11 mouse cellular contexts compared by ENCODE assay signal in the genomic region with DNA sequence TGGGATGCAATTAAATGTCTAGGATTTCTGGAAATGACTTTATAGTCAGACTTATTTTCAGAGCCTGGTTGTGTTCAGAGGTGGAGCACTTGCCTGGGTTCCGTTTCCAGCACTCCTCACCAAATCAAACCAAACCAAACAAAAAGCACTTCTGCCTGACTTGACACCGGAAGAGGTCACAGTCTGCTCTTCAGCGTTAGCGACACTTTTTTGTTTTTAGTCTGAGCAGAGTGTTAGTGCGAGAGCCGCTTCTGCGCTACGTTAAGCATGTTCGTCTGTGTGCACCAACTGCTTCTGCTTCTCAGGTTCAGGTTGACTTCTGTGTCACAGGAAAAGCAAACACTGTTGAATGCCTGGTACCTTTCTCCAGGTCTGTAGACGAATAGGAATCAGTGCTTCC. TPM values are rescaled to one million over a fixed set of nuclear protein-coding genes. Genes with fewer than 3 reads are reported as not detected.
A peak's percentile ranks its signal among the peaks of the same experiment; 100 is the strongest.
DNase-seq lines count a peak whose midpoint lies in the region; ATAC-seq and TF ChIP-seq lines count a peak whose summit lies in the region.
"Had no signal": no experiment of that assay in that cellular context is flagged by ENCODE, and none has a peak within 500 bp of the region (broad histone marks: within the 10 kb centered on the region; RNA-seq: fewer than 3 reads in every experiment).

No protein-coding gene starts in this region.

- no peak for TF ChIP-seq CTCF in small intestine, adult 2 months (IDR thresholded peaks at IDR 0.05; ENCODE audit: extremely low read depth, insufficient read length, insufficient replicate concordance, low read depth, low read length)

- H3K27ac ChIP-seq in kidney, embryonic 16.5 days (ENCODE audit: low read length), result peak overlapping the region; percentile 76
- peak overlapping the region; percentile 14; the same call in 1 of the 2 replicates for H3K27ac ChIP-seq in intestine, embryonic 15.5 days
- H3K27ac ChIP-seq in small intestine, adult 2 months (ENCODE audit: insufficient read depth, low read depth, low read length), result peak overlapping the region; percentile 50
- no peak overlapping the region for H3K27ac ChIP-seq in forebrain, embryonic 12.5 days

- WGBS in kidney, embryonic 16.5 days, result 20% methylated on average over 10 of the region's 10 CpGs
- WGBS in intestine, embryonic 15.5 days, result 25% methylated on average over 10 of the region's 10 CpGs
- WGBS in small intestine, adult 2 months, result 44% methylated on average over 10 of the region's 10 CpGs
- WGBS in forebrain, embryonic 12.5 days, result 54% methylated on average over 10 of the region's 10 CpGs

- no peaks in the 10 kb centered on the region for H3K36me3 ChIP-seq in kidney, embryonic 16.5 days (ENCODE audit: insufficient read depth, low read length)
- H3K36me3 ChIP-seq in intestine, embryonic 15.5 days, result no peaks in the 10 kb centered on the region
- H3K36me3 ChIP-seq in small intestine, adult 2 months (ENCODE audit: control insufficient read depth, insufficient read depth, low read length), result no peaks in the 10 kb centered on the region
- no peaks in the 10 kb centered on the region for H3K36me3 ChIP-seq in forebrain, embryonic 12.5 days (replicated peaks)

- H3K4me2 ChIP-seq in kidney, embryonic 16.5 days (replicated peaks; ENCODE audit: low read depth, low read length), result peak overlapping the region; percentile 34
- peak overlapping the region; percentile 17; the same call in 1 of the 2 replicates for H3K4me2 ChIP-seq in intestine, embryonic 15.5 days (replicated peaks)
- H3K4me2 ChIP-seq in forebrain, embryonic 12.5 days, result no peak overlapping the region

- no peak for ATAC-seq in kidney, embryonic 16.5 days (ENCODE audit: low FRiP score, low TSS enrichment)
- ATAC-seq in activated CD4-positive, CD25-positive, alpha-beta regulatory T cell, adult 4 months, result peak; percentile 64
- ATAC-seq in intestine, embryonic 15.5 days, result no peak
- no peak for ATAC-seq in forebrain, embryonic 12.5 days (ENCODE audit: low FRiP score)
- ATAC-seq: Patski had no signal

- no peak for DNase-seq in kidney, postnatal 36 days
- DNase-seq in spleen, postnatal 14 days (ENCODE audit: low spot score in 2 of 2), result no peak
- DNase-seq in urinary bladder, postnatal 10 days (ENCODE audit: low spot score), result no peak
- DNase-seq: cerebellum, adult 11-12 months; layer of hippocampus, postnatal 36 days had no signal

- peaks cover 60% of the 10 kb centered on the region for H3K4me1 ChIP-seq in kidney, embryonic 16.5 days (ENCODE audit: insufficient read depth, low read length)
- H3K4me1 ChIP-seq in intestine, embryonic 15.5 days (replicated peaks), result peaks cover 25% of the 10 kb centered on the region
- peaks cover 22% of the 10 kb centered on the region; the same call in 1 of the 2 replicates for H3K4me1 ChIP-seq in small intestine, adult 2 months (ENCODE audit: control insufficient read depth, insufficient read depth, insufficient read length, low read length)
- H3K4me1 ChIP-seq in forebrain, embryonic 12.5 days, result peaks cover 15% of the 10 kb centered on the region

- H3K27me3 ChIP-seq in kidney, embryonic 16.5 days (ENCODE audit: insufficient read depth, low read length), result no peaks in the 10 kb centered on the region
- no peaks in the 10 kb centered on the region for H3K27me3 ChIP-seq in intestine, embryonic 15.5 days (replicated peaks)
- no peaks in the 10 kb centered on the region for H3K27me3 ChIP-seq in small intestine, adult 2 months (ENCODE audit: control insufficient read depth, insufficient read depth, low read length)
- no peaks in the 10 kb centered on the region for H3K27me3 ChIP-seq in forebrain, embryonic 12.5 days
- H3K27me3 ChIP-seq: Patski had no signal

- no peaks in the 10 kb centered on the region for H3K9me3 ChIP-seq in kidney, embryonic 16.5 days (ENCODE audit: low read length)
- no peaks in the 10 kb centered on the region for H3K9me3 ChIP-seq in intestine, embryonic 15.5 days
- no peaks in the 10 kb centered on the region for H3K9me3 ChIP-seq in forebrain, embryonic 12.5 days

- 0 out of 2 replicates have a peak, but pooled peaks have one; percentile 10 for TF ChIP-seq POLR2A in small intestine, adult 2 months (IDR thresholded peaks at IDR 0.05; ENCODE audit: low read depth, low read length)

- H3K4me3 ChIP-seq in kidney, embryonic 16.5 days (ENCODE audit: low read length), result no peak overlapping the region
- no peak overlapping the region for H3K4me3 ChIP-seq in intestine, embryonic 15.5 days (replicated peaks)
- no peak overlapping the region for H3K4me3 ChIP-seq in small intestine, adult 2 months (ENCODE audit: low read depth, low read length)
- no peak overlapping the region for H3K4me3 ChIP-seq in forebrain, embryonic 12.5 days (replicated peaks)

- 0 out of 2 replicates have a peak overlapping the region, but pooled peaks have one; percentile 16 for H3K9ac ChIP-seq in kidney, embryonic 16.5 days (replicated peaks; ENCODE audit: low read length)
- H3K9ac ChIP-seq in intestine, embryonic 15.5 days, result no peak overlapping the region
- H3K9ac ChIP-seq in forebrain, embryonic 12.5 days, result no peak overlapping the region

RNA-seq across cellular contexts. Expression of a gene that starts 44.0 kb away (rescaled TPM):
- 85.1 and 87.0 TPM in 2 replicates for polyA plus RNA-seq in kidney, embryonic 16.5 days (2015; fragmentation: Nextera tagmentation; extraction: Ambion mirVana)
- 100 to 1,000 TPM; 113 to 128 TPM for polyA plus RNA-seq in activated CD4-positive, CD25-positive, alpha-beta regulatory T cell, adult 4 months (2017; shearing (Covaris generic))
- 119 and 133 TPM in 2 replicates for polyA plus RNA-seq in intestine, embryonic 15.5 days (2015; fragmentation: Nextera tagmentation; extraction: Ambion mirVana)
- polyA plus RNA-seq in small intestine, adult 2 months (2012; rRNA removed), result 8.1 and 20.2 TPM in 2 replicates
- 48.5 and 51.2 TPM in 2 replicates for polyA plus RNA-seq in forebrain, embryonic 12.5 days (2016; fragmentation: Nextera tagmentation; extraction: Ambion mirVana)
